Mouse (Mus musculus) intestine, postnatal 0 days (tissue): ENCODE measurements around the gene Gimd1. TPM values are rescaled to one million over a fixed set of nuclear protein-coding genes. Genes with fewer than 3 reads are reported as not detected.

Experiments used
- ATAC-seq: fragments of 200-750 bp; cut with Nextera tagmentation; 2 replicates; pipeline ENCODE4 v1.8.0; 2017; ENCODE audit warnings: mild to moderate bottlenecking, moderate TSS enrichment, moderate library complexity
- H3K27ac ChIP-seq: fragments of 300-500 bp; sonication (generic); 2 replicates; pipeline ENCODE4 v1.5.1; 2014; ENCODE audit warnings: mild to moderate bottlenecking, low read depth, low read length, moderate library complexity
- H3K27me3 ChIP-seq: fragments of 300-500 bp; sonication (generic); replicated peaks from 2 replicates; pipeline ENCODE4 v1.6.1; 2014; ENCODE audit warnings: low read length, mixed read lengths; ENCODE audit not compliant: control insufficient read depth, insufficient read depth
- H3K36me3 ChIP-seq: fragments of 300-500 bp; sonication (generic); 2 replicates; pipeline ENCODE4 v1.6.1; 2014; ENCODE audit warnings: mild to moderate bottlenecking, moderate library complexity; ENCODE audit not compliant: control insufficient read depth, insufficient read depth
- H3K4me1 ChIP-seq: fragments of 300-500 bp; sonication (generic); replicated peaks from 2 replicates; pipeline ENCODE4 v1.6.1; 2014; ENCODE audit warnings: antibody characterized with exemption, low read length, mixed read lengths; ENCODE audit not compliant: control insufficient read depth, insufficient read depth
- H3K4me2 ChIP-seq: fragments of 300-500 bp; sonication (generic); replicated peaks from 2 replicates; pipeline ENCODE4 v1.6.1; 2014; ENCODE audit warnings: low read depth, mild to moderate bottlenecking, moderate library complexity
- H3K4me3 ChIP-seq: fragments of 300-500 bp; sonication (generic); 2 replicates; pipeline ENCODE4 v1.5.1; 2014; ENCODE audit warnings: low read depth, low read length
- H3K9ac ChIP-seq: fragments of 300-500 bp; sonication (generic); 2 replicates; pipeline ENCODE4 v1.6.1; 2014; ENCODE audit warnings: mild to moderate bottlenecking, low read depth, low read length
- H3K9me3 ChIP-seq: fragments of 300-500 bp; sonication (generic); 2 replicates; pipeline ENCODE4 v1.6.1; 2016; ENCODE audit warnings: mixed run types; ENCODE audit not compliant: control insufficient read depth
- CTCF ChIP-seq: sonication (generic); IDR thresholded peaks from 2 replicates; pipeline ENCODE4 v1.5.1; 2016; ENCODE audit warnings: low read depth, mild to moderate bottlenecking, control low read depth, antibody characterized with exemption, moderate library complexity
- WGBS: fragments of 180-500 bp; shearing (Covaris S2); extraction: QIAGEN DNeasy Blood & Tissue Kit; methylation state at CpG from one replicate; pipeline ENCODE4 v1.1.7; 2014; 5-methylcytosine and 5-hydroxymethylcytosine counted together
- polyA plus RNA-seq: library from polyadenylated mRNA; unstranded; fragments of >200 nt; fragmentation: Nextera tagmentation; extraction: Ambion mirVana; gene quantifications from 2 replicates; pipeline ENCODE4 v1.2.1, GENCODE M21; 2015

Gene Gimd1
- polyA plus RNA-seq, 1 experiment from 2014 or later, result 85.7 TPM

DNA sequence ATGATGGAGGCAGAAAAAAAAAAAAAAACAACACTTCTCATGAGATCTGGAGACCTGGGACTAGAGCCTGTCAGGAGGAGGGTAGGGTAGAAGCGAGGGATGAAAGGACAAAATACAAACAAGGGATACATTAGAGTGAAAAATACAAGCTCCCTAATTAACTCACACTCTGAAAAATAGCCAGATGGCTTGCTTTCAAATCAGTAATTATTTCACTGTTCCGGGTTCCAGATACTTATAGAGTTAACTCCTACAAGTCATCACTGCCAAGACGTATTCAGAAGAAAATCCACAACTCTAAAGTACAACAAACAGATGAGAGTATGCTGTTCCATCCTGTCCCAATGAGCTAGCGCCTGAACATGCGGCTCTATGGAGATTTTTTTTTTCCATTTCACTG is 20.6 kb downstream of the Gimd1 start:
- H3K9me3 ChIP-seq, result no peaks in the 10 kb centered on the region
- H3K9ac ChIP-seq, result no peak overlapping the region
- WGBS, result 64% methylated on average over 5 of the region's 5 CpGs
- no peak overlapping the region for H3K4me2 ChIP-seq
- TF ChIP-seq CTCF, result no peak
- no peak overlapping the region for H3K27ac ChIP-seq
- no peak for ATAC-seq
- no peaks in the 10 kb centered on the region for H3K4me1 ChIP-seq
- H3K36me3 ChIP-seq, result no peaks in the 10 kb centered on the region
- H3K27me3 ChIP-seq, result no peaks in the 10 kb centered on the region
- H3K4me3 ChIP-seq, result no peak overlapping the region

DNA sequence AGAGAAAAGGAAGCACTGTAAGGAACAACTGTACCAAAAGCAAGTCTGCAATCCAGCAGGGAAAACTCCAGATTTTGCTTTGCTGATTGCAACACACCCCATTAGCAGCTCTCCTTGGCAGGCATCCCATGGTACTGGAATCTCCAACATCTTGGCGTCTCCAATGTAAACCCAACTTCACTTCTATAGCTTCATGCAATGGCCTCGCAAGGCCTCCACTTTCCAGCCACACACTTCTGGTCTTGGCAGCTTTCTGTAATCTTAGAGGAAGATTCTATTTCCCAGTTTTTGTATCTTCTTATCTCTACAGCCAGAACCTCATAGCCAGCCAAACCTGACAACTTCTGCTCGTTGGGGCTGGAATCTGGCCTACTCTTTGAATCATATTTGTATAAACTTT is 22.2 kb downstream of the Gimd1 start:
- no peak overlapping the region for H3K9ac ChIP-seq
- WGBS, result 58% methylated on average over 3 of the region's 3 CpGs
- no peaks in the 10 kb centered on the region for H3K4me1 ChIP-seq
- no peaks in the 10 kb centered on the region for H3K36me3 ChIP-seq
- H3K4me3 ChIP-seq, result no peak overlapping the region
- H3K9me3 ChIP-seq, result no peaks in the 10 kb centered on the region
- H3K4me2 ChIP-seq, result no peak overlapping the region
- H3K27me3 ChIP-seq, result no peaks in the 10 kb centered on the region
- no peak for TF ChIP-seq CTCF
- no peak for ATAC-seq
- no peak overlapping the region for H3K27ac ChIP-seq

DNA sequence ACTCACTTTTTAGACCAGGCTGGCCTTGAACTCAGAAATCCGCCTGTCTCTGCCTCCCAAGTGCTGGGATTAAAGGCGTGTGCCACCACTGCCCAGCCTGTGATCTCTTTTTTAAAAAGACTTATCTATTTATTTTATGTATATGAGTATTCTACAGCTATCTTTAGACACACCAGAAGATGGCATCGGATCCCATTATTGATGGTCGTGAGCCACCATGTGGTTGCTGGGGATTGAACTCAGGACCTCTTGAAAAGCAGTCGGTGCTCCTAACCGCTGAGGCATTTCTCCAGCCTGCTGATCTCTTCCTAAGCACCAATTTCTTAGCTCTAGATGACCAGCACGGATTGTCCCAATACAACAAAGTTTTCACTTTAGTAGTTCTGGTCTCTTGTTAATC is 24.3 kb downstream of the Gimd1 start:
- H3K9me3 ChIP-seq, result no peaks in the 10 kb centered on the region
- no peak for ATAC-seq
- peaks cover 6% of the 10 kb centered on the region; the same call in 1 of the 2 replicates for H3K36me3 ChIP-seq
- no peaks in the 10 kb centered on the region for H3K4me1 ChIP-seq
- H3K27me3 ChIP-seq, result no peaks in the 10 kb centered on the region
- no peak overlapping the region for H3K9ac ChIP-seq
- H3K4me3 ChIP-seq, result no peak overlapping the region
- no peak overlapping the region for H3K4me2 ChIP-seq
- TF ChIP-seq CTCF, result no peak
- no peak overlapping the region for H3K27ac ChIP-seq
- 92% methylated on average over 7 of the region's 7 CpGs for WGBS

DNA sequence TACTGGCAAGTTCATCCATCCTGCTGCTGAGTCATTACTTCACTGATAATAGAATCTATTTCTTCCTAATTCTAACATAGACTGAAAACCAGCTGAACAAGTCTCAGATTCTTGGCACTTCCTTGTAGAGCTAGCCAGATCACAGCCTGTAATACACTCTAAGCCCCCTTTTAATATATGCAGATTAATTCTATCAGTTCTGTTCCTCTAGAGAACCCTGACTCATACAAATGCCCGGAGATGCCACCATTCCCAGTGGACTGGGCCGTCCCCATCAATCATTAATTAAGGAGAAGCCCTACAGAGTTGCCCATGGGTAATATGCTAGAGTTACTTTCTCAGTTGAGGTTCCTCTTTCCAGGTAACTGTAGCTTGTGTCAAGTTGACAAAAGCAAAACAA is 26.3 kb downstream of the Gimd1 start:
- no peaks in the 10 kb centered on the region for H3K4me1 ChIP-seq

DNA sequence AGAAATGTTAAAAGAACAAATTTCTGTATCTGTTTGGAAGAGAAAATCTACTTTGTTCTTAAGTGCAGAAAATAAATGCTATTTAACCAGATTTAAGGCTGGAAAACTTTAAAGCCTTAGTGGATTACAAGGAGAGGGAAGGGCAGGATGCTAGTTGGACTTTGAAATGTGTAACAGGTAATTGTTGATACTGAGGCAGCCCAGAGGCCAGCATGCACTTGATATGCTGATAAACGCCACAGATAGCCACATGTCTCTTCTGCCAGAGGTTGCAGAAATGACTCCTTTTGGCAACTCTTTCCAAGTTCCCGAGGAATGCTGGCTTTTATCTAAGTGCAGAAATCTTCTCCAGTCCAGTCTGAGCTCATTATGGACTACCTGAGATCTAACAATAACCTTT is 47.9 kb downstream of the Gimd1 start:
- WGBS, result 39% methylated on average over 2 of the region's 2 CpGs
- peak; percentile 75; the same call in 1 of the 2 replicates for ATAC-seq

More for the DNA sequence above, 26.3 kb downstream of the Gimd1 start:
- no peak overlapping the region for H3K4me3 ChIP-seq
- no peak for ATAC-seq
- no peak for TF ChIP-seq CTCF
- H3K27ac ChIP-seq, result no peak overlapping the region
- H3K9ac ChIP-seq, result no peak overlapping the region
- H3K27me3 ChIP-seq, result no peaks in the 10 kb centered on the region
- no peak overlapping the region for H3K4me2 ChIP-seq
- WGBS, result 73% methylated on average over 2 of the region's 2 CpGs
- peaks cover 18% of the 10 kb centered on the region for H3K36me3 ChIP-seq
- no peaks in the 10 kb centered on the region for H3K9me3 ChIP-seq

DNA sequence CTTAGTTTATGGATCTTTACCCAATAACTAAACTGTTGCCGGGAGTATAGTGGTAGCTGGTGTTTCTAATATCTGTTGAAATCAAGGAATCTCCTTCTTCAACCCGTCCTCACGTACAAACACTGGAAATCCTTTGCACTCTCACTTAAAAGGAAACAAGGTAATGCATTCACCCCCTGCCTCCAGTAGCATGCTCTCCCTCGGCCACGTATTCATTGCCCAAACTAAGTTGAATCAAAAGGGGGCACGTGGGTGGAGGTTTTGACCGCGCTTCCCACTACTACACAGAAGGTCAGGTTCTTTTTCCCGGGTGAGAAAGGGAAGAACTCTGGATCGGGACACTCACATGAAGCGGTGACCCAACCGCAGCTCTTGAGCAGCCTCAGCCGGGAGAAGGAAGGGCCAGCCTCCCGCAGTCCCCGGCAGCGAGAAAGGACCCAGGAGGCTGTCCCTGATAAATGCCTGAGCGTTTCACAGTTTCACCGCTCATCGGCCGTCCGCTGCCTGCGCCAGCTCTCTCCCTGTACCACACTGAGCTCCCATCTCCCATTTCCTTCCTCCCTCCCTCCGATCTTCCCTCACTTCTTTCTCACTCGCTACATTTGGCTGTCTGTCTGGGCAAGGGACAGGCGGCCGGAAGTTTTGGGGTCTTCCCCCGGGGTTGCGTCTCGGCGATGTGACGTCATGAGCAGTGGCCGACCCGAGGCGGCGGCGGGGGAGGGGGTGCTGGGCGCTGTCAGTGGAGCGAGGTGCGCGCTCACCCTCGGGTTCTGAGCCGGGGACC is 54.0 kb downstream of the Gimd1 start, which contains the start of gene Tbck:
Gene Tbck, plus strand, starts transcription at position 698 of the 784 bp plus-strand sequence.
- under 1% methylated on average over 42 of the region's 42 CpGs for WGBS
- Histone ChIP-seq H3K4me2 (peak within 1 kb of the TSS; percentile 74), H3K27me3 (no peaks in the 10 kb centered on the region), H3K9me3 (no peaks in the 10 kb centered on the region), H3K9ac (peak within 1 kb of the TSS; percentile 74), H3K4me1 (0 out of 2 replicates have a peak, but pooled peaks cover 7% of the 10 kb centered on the region), H3K27ac (peak within 1 kb of the TSS; percentile 87), H3K36me3 (0 out of 2 replicates have a peak, but pooled peaks cover 4% of the 10 kb centered on the region), H3K4me3 (peak within 1 kb of the TSS; percentile 78)
- peak; percentile 99 for ATAC-seq
- peak; percentile 17; the same call in 1 of the 2 replicates for TF ChIP-seq CTCF

More for the DNA sequence above, 47.9 kb downstream of the Gimd1 start:
- no peak for TF ChIP-seq CTCF
- Histone ChIP-seq H3K36me3 (peaks cover 12% of the 10 kb centered on the region), H3K4me2 (no peak overlapping the region), H3K27me3 (no peaks in the 10 kb centered on the region), H3K27ac (no peak overlapping the region), H3K4me1 (0 out of 2 replicates have a peak, but pooled peaks cover 1% of the 10 kb centered on the region), H3K9ac (no peak overlapping the region), H3K9me3 (no peaks in the 10 kb centered on the region), H3K4me3 (no peak overlapping the region)
